Mouse (Mus musculus): ENCODE results near the gene Ogdhl. TPM values are rescaled to one million over a fixed set of nuclear protein-coding genes. Genes with fewer than 3 reads are reported as not detected.

Gene Ogdhl
- polyA plus RNA-seq, 1 experiment: 74.6 TPM

DNA sequence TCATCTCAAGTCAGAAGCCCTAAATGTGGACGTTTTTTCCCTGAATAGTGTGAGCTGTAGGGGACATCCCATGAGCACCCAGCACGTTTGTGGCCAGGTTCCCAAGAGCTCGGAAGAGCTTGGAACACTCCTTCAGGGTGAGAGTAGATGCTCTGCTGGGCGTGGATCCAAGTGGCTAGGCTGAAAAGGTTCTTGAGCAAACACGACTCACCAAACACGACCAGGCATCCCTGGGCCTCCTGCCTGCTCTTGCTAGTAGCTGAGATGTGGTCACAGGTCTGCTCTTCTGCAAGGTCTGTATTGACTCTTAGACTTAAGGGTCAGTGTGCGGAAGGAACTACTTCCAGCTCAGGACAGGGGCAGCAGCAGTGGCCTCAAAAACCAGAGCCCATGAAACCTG, 47.9 kb downstream of the Ogdhl start:
- H3K27ac ChIP-seq (ENCODE audit: insufficient read depth, low read length): no peak overlapping the region
- no peaks in the 10 kb centered on the region for H3K4me1 ChIP-seq (ENCODE audit: control insufficient read depth, insufficient read depth, low read length)
- TF ChIP-seq POLR2A (IDR thresholded peaks at IDR 0.05; ENCODE audit: extremely low read depth, insufficient read depth, low read length) (no peak), CTCF (IDR thresholded peaks at IDR 0.05; ENCODE audit: extremely low read depth, insufficient read depth, low read length) (no peak)
- H3K4me3 ChIP-seq (ENCODE audit: insufficient read depth, low read length): no peak overlapping the region

GRCm38 (mm10) chr14:32372510-32372909, 50.7 kb downstream of the Ogdhl start:
- Histone ChIP-seq H3K4me3 (ENCODE audit: insufficient read depth, low read length) (no peak overlapping the region), H3K27ac (ENCODE audit: insufficient read depth, low read length) (no peak overlapping the region), H3K4me1 (ENCODE audit: control insufficient read depth, insufficient read depth, low read length) (no peaks in the 10 kb centered on the region)
- no peak for TF ChIP-seq POLR2A (IDR thresholded peaks at IDR 0.05; ENCODE audit: extremely low read depth, insufficient read depth, low read length)
- no peak for TF ChIP-seq CTCF (IDR thresholded peaks at IDR 0.05; ENCODE audit: extremely low read depth, insufficient read depth, low read length)

DNA sequence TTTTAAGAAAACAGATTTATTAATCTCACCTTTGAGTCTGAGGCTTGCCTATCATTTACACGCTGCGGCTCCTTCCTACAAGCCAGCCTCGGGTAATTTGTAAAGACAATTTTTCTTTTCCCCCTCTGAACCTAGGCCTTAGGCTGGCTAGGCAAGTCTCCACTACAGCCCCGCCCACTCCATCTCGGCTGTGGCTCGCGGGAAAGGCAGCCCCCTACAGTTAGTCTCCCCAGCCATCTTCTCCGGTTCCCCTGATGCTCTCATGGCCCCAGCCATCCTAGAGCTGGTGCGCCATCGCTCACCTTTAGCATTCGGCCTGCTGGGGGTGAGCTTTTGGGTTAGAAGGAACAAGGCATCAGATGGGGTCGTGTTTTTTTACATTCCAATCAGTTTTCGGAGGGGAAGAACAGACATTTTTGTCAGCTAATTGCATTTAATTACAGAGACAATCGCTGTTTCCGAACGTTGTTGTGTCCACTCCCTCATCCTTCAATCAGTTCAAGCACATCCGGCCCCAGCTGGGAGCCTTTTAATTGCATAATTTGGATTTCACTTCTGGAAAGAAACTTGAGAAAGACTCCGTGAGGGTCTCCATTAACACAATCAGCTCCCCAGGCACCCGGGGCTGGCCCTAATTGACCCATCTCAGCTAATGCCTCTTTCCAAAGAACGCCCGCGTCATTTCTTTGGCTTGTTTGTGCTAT, 57.7 kb downstream of the Ogdhl start:
- no peak overlapping the region for H3K27ac ChIP-seq (ENCODE audit: insufficient read depth, low read length)
- no peak for TF ChIP-seq CTCF (IDR thresholded peaks at IDR 0.05; ENCODE audit: extremely low read depth, insufficient read depth, low read length)
- no peaks in the 10 kb centered on the region for H3K4me1 ChIP-seq (ENCODE audit: control insufficient read depth, insufficient read depth, low read length)
- H3K4me3 ChIP-seq (ENCODE audit: insufficient read depth, low read length): no peak overlapping the region

DNA sequence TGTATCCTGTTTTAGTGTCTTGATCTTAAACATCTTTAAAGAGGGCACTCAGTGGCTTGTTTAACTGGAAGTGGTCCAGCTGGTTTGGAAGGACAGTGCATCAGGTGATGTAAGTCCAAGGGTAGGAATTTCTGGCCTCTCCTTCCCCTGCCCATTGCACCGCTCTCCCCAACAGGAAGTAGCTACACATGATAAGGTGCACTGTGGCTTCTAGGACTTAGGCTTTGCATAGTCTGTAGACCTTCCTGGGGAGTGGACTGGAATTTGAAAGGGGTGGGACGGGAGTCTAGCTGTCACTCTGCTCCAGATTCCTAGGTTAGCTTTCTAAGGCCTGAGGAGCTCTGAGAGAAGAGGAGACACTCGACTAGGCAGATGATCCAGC, 58.3 kb downstream of the Ogdhl start:
- Histone ChIP-seq H3K27ac (ENCODE audit: insufficient read depth, low read length) (no peak overlapping the region), H3K4me3 (ENCODE audit: insufficient read depth, low read length) (no peak overlapping the region)
- TF ChIP-seq CTCF (IDR thresholded peaks at IDR 0.05; ENCODE audit: extremely low read depth, insufficient read depth, low read length) (no peak), POLR2A (IDR thresholded peaks at IDR 0.05; ENCODE audit: extremely low read depth, insufficient read depth, low read length) (no peak)

GRCm38 (mm10) chr14:32381066-32381465, 59.2 kb downstream of the Ogdhl start:
- no peak overlapping the region for H3K4me3 ChIP-seq (ENCODE audit: insufficient read depth, low read length)
- H3K27ac ChIP-seq (ENCODE audit: insufficient read depth, low read length): no peak overlapping the region
- no peak for TF ChIP-seq POLR2A (IDR thresholded peaks at IDR 0.05; ENCODE audit: extremely low read depth, insufficient read depth, low read length)
- no peak for TF ChIP-seq CTCF (IDR thresholded peaks at IDR 0.05; ENCODE audit: extremely low read depth, insufficient read depth, low read length)
- no peaks in the 10 kb centered on the region for H3K4me1 ChIP-seq (ENCODE audit: control insufficient read depth, insufficient read depth, low read length)

More for the DNA sequence above, 58.3 kb downstream of the Ogdhl start:
- H3K4me1 ChIP-seq (ENCODE audit: control insufficient read depth, insufficient read depth, low read length): no peaks in the 10 kb centered on the region

DNA sequence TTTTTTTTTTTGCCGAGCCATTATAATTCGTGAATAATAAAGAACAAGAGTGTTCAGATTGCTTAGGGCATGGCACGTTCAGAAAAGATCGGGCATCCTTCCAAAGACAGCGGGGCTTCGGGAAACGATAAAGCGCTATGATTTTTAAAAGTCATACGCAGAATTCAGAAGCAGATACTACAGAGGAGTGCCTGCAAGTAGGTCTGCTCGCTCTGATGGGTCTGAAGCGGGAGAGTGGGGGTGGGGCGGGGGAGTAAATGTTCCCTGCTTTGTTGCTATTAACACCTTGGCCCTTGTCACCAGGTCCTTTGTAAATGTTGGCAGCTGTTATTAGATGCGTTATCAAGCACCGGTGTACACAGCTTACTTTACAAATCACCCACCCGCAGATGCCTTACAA, 59.8 kb downstream of the Ogdhl start:
- Histone ChIP-seq H3K4me3 (ENCODE audit: insufficient read depth, low read length) (no peak overlapping the region), H3K4me1 (ENCODE audit: control insufficient read depth, insufficient read depth, low read length) (no peaks in the 10 kb centered on the region), H3K27ac (ENCODE audit: insufficient read depth, low read length) (no peak overlapping the region)
- no peak for TF ChIP-seq POLR2A (IDR thresholded peaks at IDR 0.05; ENCODE audit: extremely low read depth, insufficient read depth, low read length)
- TF ChIP-seq CTCF (IDR thresholded peaks at IDR 0.05; ENCODE audit: extremely low read depth, insufficient read depth, low read length): no peak

- H3K27ac ChIP-seq (ENCODE audit: insufficient read depth, low read length): no peak within 1 kb of the TSS
- TF ChIP-seq CTCF (IDR thresholded peaks at IDR 0.05; ENCODE audit: extremely low read depth, insufficient read depth, low read length) (no peak), POLR2A (IDR thresholded peaks at IDR 0.05; ENCODE audit: extremely low read depth, insufficient read depth, low read length) (no peak)
- H3K4me3 ChIP-seq (ENCODE audit: insufficient read depth, low read length): no peak within 1 kb of the TSS
- no peaks in the 10 kb centered on the region for H3K4me1 ChIP-seq (ENCODE audit: control insufficient read depth, insufficient read depth, low read length)
These were observed 66.4 kb downstream of the Ogdhl start, which contains the start of gene 1700024G13Rik for GRCm38 (mm10) chr14:32388196-32388595. Gene 1700024G13Rik, minus strand, starts transcription at chr14:32388391.

Other genes starting within 250 kb of the Ogdhl start
- gene Oxnad1, start 236.6 kb upstream of the Ogdhl start, polyA plus RNA-seq (2012; rRNA removed): 20.5 and 21.1 TPM in 2 replicates
- gene Dph3, start 236.3 kb upstream of the Ogdhl start, polyA plus RNA-seq (2012; rRNA removed): 41.9 and 46.3 TPM in 2 replicates
- gene Msmb, start 180.0 kb upstream of the Ogdhl start, polyA plus RNA-seq (2012; rRNA removed): not detected in 2 replicates
- 55.2 and 55.6 TPM in 2 replicates for gene Ncoa4, start 162.2 kb upstream of the Ogdhl start, polyA plus RNA-seq (2012; rRNA removed)
- gene Timm23, start 120.1 kb upstream of the Ogdhl start, polyA plus RNA-seq (2012; rRNA removed): 121 and 128 TPM in 2 replicates
- gene Parg, start 120.1 kb upstream of the Ogdhl start, polyA plus RNA-seq (2012; rRNA removed): 16.7 and 17.3 TPM in 2 replicates
- 0.38 and 0.54 TPM in 2 replicates for gene 1700024G13Rik, start 66.4 kb downstream of the Ogdhl start, polyA plus RNA-seq (2012; rRNA removed)
- gene Slc18a3, start 142.8 kb downstream of the Ogdhl start, polyA plus RNA-seq (2012; rRNA removed): 0.32 and 0.75 TPM in 2 replicates
- gene Chat, start 144.0 kb downstream of the Ogdhl start, polyA plus RNA-seq (2012; rRNA removed): 0.32 and 1.6 TPM in 2 replicates
- 12.0 and 13.4 TPM in 2 replicates for gene Ercc6, start 191.5 kb downstream of the Ogdhl start, polyA plus RNA-seq (2012; rRNA removed)